Mouse (Mus musculus): ENCODE data around the gene Myt1l.

Gene Myt1l

GRCm38 (mm10) chr12:29655673-29656072 lies 127.5 kb downstream of the Myt1l start:
- DNase-seq (ENCODE audit: low read depth, low spot score), result no peak

- no peak for DNase-seq (ENCODE audit: low read depth, low spot score)
Observed at GRCm38 (mm10) chr12:29657061-29657460, 128.9 kb downstream of the Myt1l start.

DNA sequence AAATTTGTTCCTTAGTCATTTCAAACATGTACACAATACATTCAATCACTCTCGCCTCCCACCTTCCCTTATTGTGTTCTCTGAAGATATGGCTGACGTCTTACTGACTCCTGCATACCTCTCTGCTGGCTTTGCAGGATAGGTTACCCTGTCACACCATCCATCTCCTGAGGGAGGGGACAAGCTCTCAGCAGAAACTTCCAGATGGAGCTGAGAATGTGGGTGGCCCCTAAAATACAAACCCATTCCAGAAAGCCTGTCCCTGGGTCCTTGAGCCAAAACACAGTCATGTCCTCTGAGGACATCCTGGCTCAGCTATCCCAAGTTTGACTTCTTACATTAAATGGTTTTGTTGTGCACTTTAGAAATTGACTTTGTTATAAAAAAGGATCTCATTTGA lies 129.7 kb downstream of the Myt1l start:
- DNase-seq (ENCODE audit: low read depth, low spot score), result no peak

DNA sequence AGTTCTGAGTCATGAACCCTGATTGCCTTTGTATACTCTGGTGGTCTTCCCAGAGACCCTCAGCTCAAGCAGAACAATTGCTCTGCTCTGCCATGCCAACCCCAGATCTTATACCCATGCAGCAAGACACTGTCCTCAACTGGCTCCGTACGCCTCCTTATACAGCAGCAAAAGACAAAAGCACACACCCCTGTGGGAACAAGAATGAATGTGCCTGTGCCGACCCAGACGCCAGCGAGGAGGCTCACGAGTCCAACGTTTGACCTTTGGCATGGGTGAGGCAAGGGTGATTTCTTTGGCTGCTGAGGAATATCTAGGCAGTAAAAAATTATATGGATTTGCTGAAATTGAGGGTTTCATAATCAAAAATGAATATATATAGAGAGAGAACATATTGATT lies 143.8 kb downstream of the Myt1l start:
- DNase-seq (ENCODE audit: low read depth, low spot score), result no peak

DNA sequence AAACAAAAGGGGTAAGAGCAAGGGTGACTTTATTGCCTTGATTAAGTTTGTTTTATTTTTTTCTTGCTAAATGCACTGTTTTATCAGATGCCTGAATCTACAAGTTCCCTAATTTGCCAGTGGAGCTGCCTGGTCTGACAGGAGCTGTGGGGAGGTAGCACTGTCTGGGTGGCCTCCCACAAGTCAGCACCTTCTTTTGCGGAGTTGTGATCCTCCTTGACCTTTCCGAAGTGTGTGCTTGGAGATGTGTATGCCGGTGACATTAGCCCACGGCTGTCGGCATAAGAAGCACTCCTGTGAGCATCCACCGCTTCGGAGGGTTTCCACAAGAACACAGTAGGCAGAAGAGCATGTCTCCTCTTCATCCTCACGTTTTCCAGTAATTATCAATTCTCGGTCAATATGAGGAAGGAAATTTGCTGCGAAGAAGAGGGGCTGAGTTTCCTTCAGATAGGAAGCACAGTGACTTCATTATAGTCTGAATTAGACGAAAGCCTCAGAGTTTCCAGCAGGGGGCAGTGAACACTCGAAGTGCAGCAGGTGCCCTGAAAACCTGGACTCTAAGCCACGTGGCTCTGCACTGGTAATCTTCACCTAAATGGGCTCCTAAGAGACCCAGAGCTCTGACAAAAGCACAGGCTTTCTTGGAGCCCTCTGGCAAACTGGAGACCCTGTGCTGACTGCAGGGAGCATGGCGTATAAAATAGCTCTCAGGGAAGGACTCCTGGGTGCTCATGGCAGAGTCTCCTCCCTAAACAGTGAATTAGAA lies 147.6 kb downstream of the Myt1l start:
- DNase-seq (ENCODE audit: low read depth, low spot score), result no peak

GRCm38 (mm10) chr12:29682384-29682783 lies 154.2 kb downstream of the Myt1l start:
- no peak for DNase-seq (ENCODE audit: low read depth, low spot score)

- DNase-seq (ENCODE audit: low read depth, low spot score), result no peak
Observed at GRCm38 (mm10) chr12:29682946-29683345, 154.8 kb downstream of the Myt1l start.

GRCm38 (mm10) chr12:29686241-29686640 lies 158.1 kb downstream of the Myt1l start:
- no peak for DNase-seq (ENCODE audit: low read depth, low spot score)

DNA sequence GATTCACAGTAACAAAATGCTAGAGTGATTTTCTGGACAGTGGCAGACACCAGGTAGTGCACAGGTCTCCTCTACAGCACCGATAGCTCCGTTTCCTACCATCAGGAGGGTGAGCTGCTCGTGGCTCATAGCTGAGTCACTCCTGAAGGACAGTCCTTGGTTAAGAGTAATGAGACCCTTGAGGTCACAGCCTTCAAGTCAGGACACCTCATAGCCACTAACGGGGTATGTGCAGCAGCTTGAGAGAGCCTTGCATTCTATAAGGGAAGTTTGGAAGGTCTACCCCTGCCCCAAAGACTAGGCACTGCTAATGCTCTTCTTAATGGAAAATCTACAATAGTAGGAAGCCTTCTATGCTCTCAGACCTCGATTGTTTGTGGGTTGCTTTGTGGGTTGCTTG lies 163.4 kb downstream of the Myt1l start:
- DNase-seq (ENCODE audit: low read depth, low spot score), result no peak

GRCm38 (mm10) chr12:29695194-29695593 lies 167.0 kb downstream of the Myt1l start:
- no peak for DNase-seq (ENCODE audit: low read depth, low spot score)

DNA sequence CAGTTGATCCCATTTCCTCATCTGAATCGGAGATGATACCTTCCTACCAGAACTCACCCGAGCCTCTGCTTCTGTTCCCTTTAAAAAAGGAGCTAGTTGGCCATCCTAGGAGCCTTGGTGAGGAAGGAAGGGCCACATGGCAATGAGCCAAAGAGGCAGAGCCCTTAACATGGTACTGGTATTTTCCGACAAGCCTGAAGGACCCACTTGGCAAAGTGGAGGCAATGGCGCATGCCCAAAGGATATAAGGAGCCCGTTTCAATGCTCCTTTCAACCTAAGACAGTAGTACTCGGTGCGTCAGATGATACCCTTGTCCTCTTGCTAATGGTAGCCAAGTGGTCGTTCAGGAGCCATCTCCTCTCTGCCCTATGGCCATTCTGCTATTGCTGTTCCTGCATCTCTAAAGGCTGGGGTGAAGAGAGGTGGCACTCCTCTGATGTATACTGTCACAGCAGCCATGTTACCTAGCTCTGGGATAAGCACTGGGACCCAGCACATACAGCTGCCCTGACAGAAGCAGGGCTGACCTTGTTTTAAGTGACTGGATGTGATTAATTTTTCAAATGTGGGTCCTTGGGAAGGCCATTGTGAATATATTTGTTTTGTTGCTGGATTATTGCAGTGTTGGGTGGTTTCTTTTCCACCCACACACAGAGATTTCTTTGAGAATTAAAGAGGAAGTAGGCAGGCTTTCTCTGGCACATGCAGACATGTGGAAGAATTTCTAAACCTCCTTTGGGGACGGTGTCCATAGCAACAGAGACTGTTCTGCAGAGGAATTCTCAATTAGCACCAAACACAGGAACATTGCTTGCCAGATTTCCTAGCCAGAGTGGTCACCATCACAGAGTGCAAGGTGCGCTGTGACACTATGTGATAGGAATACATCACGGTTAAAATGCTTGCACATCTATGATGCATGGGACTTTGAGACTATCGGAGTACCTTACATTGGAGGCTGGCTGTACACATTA lies 169.6 kb downstream of the Myt1l start:
- no peak for DNase-seq (ENCODE audit: low read depth, low spot score)

- no peak for DNase-seq (ENCODE audit: low read depth, low spot score)
Observed at GRCm38 (mm10) chr12:29698541-29698940, 170.4 kb downstream of the Myt1l start.

DNA sequence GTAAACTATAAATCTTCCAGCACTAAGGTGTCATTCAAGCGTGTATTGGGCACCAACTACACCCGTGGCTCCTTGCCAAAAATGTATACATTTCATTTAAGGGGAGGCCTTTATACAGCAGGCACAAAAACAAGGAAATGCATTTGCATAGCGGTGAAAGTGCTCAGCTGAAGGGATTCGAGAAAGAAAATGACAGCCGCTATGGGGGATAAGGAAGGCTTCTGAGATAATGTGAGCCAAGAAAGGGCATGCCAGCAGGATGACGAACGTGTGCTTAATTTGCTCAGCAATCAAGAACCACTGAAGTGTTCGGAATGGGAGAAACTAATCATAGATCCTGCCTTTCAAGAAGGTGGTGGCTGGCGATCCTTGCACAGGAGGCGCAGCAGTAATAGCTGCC lies 170.8 kb downstream of the Myt1l start:
- no peak for DNase-seq (ENCODE audit: low read depth, low spot score)

- DNase-seq (ENCODE audit: low read depth, low spot score), result no peak
Observed at GRCm38 (mm10) chr12:29699386-29699785, 171.2 kb downstream of the Myt1l start.

DNA sequence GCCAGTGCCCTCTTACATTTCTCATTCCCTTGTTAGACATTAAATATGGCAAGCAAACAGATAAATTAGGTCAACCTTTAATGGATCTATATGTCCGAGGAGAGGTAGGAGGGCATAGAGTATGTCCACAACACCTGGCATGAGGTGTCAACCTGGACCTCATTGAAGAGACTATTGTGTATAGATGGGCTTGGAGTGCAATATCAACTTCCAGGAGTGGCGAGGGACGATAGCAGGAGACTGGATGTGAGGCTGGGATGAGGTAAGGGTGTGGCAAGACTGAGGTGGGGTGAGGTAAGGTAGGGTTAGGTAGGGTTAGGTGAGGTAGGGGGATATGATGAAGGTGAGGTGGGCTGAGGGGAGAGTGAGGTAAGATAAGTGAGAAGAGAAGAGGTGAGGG lies 171.8 kb downstream of the Myt1l start:
- no peak for DNase-seq (ENCODE audit: low read depth, low spot score)

- DNase-seq (ENCODE audit: low read depth, low spot score), result no peak
Observed at GRCm38 (mm10) chr12:29701076-29701475, 172.9 kb downstream of the Myt1l start.

GRCm38 (mm10) chr12:29701731-29702316 lies 173.6 kb downstream of the Myt1l start:
- DNase-seq (ENCODE audit: low read depth, low spot score), result no peak

GRCm38 (mm10) chr12:29702626-29703025 lies 174.4 kb downstream of the Myt1l start:
- DNase-seq (ENCODE audit: low read depth, low spot score), result no peak

DNA sequence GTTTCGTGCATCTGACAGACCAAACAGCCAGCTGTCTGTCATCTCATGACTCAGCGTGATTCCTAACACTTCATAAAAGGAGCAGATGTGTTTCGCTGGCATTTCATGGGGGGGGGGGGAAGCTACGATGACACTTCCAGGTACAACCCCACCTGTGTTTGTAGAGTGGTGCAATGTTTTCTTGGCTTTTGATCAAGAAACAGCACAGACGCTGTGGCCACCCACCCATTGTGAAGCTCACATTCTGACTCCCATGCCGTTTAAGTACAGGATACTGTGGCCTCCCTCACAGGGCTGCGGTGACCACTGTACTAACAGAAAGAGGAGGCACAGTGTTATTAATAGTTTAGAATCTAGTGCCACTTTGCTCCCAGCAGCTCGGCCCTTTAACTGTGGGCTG lies 175.4 kb downstream of the Myt1l start:
- DNase-seq (ENCODE audit: low read depth, low spot score), result no peak

DNA sequence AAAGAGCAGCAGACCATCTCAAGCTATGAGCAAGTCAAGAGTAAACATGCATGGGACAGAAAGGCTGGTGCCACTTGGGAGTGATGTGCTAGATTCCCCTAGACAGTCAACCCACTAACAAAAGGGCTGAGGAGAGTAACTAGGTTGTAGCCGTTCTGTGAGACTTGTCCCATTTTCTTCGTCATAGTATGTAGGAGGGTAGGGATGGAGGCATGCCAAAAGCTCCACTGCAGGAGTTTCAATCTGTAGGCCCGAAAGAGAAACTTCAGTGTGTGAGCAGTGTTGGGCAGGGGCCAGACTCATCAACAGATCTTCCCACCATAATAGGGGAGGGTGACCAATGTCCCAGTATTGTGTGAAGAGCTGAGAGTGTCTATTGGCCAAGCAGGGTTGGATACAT lies 178.9 kb downstream of the Myt1l start:
- DNase-seq (ENCODE audit: low read depth, low spot score), result no peak

DNA sequence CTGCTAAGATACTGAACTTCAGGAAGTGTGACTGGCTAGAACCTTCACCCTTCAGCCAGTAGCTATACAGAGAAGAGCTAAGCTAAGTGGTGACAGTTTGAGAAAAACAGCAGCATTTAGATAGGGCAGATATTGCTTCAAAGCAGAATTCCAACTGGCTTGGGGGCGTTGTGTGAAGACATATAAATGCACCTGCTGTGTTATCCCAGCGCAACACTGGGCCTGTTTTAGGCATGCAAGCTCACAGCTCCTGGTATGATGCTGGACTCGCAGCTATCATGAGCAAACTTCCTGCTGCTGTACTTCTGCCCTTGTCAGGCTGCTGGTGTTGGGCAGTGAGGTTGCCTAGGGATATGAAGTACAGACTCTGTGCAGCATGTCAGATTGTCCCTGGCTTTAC lies 180.0 kb downstream of the Myt1l start:
- no peak for DNase-seq (ENCODE audit: low read depth, low spot score)
